Mouse (Mus musculus): ENCODE data around the gene Ppm1f. TPM values are rescaled to one million over a fixed set of nuclear protein-coding genes. Genes with fewer than 3 reads are reported as not detected.
A peak's percentile ranks its signal among the peaks of the same experiment; 100 is the strongest.
"Not testable (repeated sequence)": the region's sequence is repeated elsewhere in the genome, so short reads cannot be mapped to it uniquely, and the experiment has no call there.

Ppm1f gene
- polyA plus RNA-seq, 1 experiment from 2014 or later, result 8.2 TPM

DNA sequence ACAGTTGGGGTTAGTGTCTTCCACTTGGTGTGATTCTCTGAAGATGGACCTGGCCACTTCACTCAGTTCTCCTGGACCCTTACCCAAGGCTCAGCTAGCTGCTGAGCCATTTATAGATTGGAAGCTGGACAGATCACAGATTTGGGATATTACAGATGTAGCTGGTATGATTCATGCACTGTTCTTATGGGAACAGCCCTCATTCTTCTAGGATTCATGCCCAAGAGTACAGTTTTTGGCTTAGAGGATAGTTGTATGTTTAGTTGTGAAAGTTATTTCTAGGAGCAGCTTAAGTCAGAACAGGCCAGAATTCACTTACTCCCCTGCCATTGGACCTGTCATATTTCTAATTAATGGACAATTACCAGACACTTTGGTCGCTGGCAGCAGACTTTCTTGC is 17.2 kb downstream of the Ppm1f start:
- H3K4me3 ChIP-seq (replicated peaks), result no peak overlapping the region
- ATAC-seq (ENCODE audit: low read depth) (no peak), DNase-seq (no peak)
- 0 out of 2 replicates have a peak, but pooled peaks cover 3% of the 10 kb centered on the region for H3K4me1 ChIP-seq (replicated peaks)
- 55% methylated on average over 1 of the region's 1 CpGs for WGBS (ENCODE audit: insufficient replicate concordance)
- peaks cover 61% of the 10 kb centered on the region for H3K36me3 ChIP-seq
- no peak overlapping the region for H3K9ac ChIP-seq
- no peaks in the 10 kb centered on the region for H3K27me3 ChIP-seq
- H3K27ac ChIP-seq, result no peak overlapping the region
- H3K9me3 ChIP-seq (replicated peaks), result no peaks in the 10 kb centered on the region
- no peak overlapping the region for H3K4me2 ChIP-seq

DNA sequence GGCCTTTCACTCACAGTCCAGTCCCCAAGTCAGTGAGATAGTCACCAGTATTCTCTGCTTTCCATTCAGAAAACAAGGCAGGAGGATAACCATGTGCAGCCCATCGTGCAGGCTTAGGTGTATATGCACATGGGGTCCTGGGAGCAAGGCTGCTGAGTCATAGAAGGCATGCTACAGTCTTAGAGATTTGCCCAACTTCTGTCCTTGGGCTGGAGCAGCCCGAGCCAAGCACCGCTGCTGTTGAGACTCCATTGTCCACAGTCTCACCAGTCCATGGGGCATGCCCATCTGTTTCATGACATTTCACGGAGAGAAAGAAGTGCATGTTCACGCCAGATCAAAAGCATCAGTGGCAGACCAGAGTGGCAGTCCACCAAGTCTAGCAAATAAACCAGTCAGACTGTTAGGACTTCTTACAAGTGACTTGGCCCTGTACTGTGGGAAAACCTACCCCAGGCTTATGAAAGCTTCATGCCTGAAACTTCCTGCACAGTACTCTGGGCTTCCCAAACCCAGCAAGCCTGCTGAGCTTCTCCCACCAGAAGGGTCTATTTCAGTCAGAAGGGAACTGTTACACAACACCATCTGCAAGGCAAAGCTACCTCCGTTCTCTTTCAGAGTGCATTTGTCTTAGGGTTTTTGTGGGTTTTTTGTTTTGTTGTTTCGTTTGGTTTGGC is 22.3 kb downstream of the Ppm1f start:
- no peak overlapping the region for H3K27ac ChIP-seq
- no peaks in the 10 kb centered on the region for H3K27me3 ChIP-seq
- H3K9me3 ChIP-seq (replicated peaks), result no peaks in the 10 kb centered on the region
- no peak overlapping the region for H3K4me2 ChIP-seq
- H3K36me3 ChIP-seq, result peaks cover 62% of the 10 kb centered on the region
- ATAC-seq (ENCODE audit: low read depth) (no peak), DNase-seq (no peak)
- WGBS (ENCODE audit: insufficient replicate concordance), result 82% methylated on average over 7 of the region's 7 CpGs
- no peaks in the 10 kb centered on the region for H3K4me1 ChIP-seq (replicated peaks)
- H3K9ac ChIP-seq, result no peak overlapping the region
- no peak overlapping the region for H3K4me3 ChIP-seq (replicated peaks)

DNA sequence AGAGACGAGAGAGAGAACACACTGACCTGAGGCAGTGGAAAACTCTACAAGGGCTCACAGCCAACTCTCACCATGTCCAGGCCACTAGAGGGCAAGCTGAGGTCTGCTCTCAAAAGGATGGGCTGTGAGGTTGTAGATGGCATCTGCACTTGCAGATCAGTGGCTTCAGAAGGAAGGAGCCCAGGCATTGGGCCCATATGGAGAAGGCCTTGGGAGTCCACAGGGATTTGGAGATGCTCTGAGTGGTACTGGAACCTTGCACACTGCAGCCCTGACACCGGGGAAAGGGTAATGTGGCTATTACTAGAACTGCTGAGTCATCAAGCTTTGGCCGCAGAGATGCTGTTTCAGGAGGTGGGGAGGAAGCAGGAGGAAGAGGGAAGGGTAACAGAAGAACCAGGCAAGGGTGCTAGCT is 24.8 kb downstream of the Ppm1f start:
- WGBS (ENCODE audit: insufficient replicate concordance), result 45% methylated on average over 3 of the region's 3 CpGs
- Histone ChIP-seq H3K4me3 (replicated peaks) (no peak overlapping the region), H3K9me3 (replicated peaks) (no peaks in the 10 kb centered on the region), H3K9ac (no peak overlapping the region), H3K27me3 (no peaks in the 10 kb centered on the region), H3K36me3 (peaks cover 51% of the 10 kb centered on the region), H3K4me2 (no peak overlapping the region), H3K27ac (no peak overlapping the region), H3K4me1 (replicated peaks) (no peaks in the 10 kb centered on the region)
- DNase-seq, result no peak
- ATAC-seq (ENCODE audit: low read depth), result peak; percentile 46; the same call in 1 of the 2 replicates

DNA sequence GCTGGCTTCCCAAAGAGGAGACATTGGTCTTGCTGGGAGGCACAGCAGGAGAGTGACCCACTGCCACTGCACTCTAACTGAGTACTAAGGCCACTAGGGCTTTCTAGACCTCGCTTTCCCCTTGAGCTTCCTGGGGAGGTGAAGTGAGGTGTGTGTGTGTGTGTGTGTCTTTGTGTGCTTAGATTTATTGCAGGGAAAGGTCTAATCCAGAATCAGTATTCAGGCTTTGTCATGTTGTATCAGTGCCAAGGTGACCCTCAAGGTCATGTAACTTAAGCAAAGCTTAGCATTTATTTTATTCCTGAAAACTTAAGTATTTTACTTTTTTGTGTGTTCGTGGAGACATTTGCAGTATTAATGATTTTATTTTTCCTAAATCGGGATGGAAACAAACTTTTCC is 28.2 kb downstream of the Ppm1f start:
- Histone ChIP-seq H3K4me3 (replicated peaks) (no peak overlapping the region), H3K4me1 (replicated peaks) (no peaks in the 10 kb centered on the region), H3K27me3 (no peaks in the 10 kb centered on the region), H3K36me3 (peaks cover 24% of the 10 kb centered on the region), H3K4me2 (no peak overlapping the region), H3K9me3 (replicated peaks) (no peaks in the 10 kb centered on the region), H3K9ac (no peak overlapping the region), H3K27ac (no peak overlapping the region)
- ATAC-seq (ENCODE audit: low read depth) (no peak), DNase-seq (no peak)
- WGBS (ENCODE audit: insufficient replicate concordance), result 73% methylated on average over 3 of the region's 3 CpGs

DNA sequence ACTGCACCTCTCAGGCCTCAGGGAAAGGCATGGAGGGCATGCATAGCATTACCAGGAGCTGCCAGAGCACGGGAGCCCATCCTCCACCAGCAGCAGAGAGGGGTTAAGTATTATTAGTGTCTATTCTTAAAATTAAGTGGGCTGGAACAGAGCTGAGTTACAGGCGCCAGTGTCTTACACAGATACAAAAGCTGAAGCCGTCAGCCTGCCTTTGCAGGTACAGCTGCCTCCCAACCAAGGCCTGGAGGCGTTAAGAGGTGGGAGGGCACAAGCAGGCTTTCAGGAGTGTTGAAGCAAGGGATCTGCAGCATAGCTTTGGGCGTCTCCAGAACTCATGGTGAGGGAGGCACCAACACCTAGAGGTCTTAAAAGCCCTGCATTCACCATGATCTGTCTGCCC is 30.3 kb downstream of the Ppm1f start:
- Histone ChIP-seq H3K36me3 (peaks cover 16% of the 10 kb centered on the region), H3K27ac (no peak overlapping the region), H3K4me1 (replicated peaks) (no peaks in the 10 kb centered on the region), H3K27me3 (no peaks in the 10 kb centered on the region), H3K9ac (no peak overlapping the region), H3K4me2 (no peak overlapping the region), H3K9me3 (replicated peaks) (no peaks in the 10 kb centered on the region), H3K4me3 (replicated peaks) (no peak overlapping the region)
- ATAC-seq (ENCODE audit: low read depth) (no peak), DNase-seq (no peak)
- 57% methylated on average over 5 of the region's 5 CpGs for WGBS (ENCODE audit: insufficient replicate concordance)

DNA sequence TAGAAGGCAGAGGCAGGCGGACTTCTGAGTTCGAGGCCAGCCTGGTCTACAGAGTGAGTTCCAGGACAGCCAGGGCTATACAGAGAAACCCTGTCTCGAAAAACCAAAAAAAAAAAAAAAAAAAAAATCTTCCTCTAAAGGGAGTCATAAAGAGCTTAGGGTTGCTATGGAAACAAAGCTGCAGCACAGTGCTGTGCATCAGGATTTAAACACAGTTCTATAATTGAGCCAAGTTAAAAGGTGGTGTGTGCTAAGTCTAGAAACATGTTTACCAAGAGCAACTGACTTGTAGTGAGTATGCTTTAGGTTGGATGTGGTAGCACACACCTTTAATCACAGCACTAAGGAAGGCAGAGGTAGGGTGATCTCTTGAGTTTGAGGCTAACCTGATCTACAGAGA is 32.6 kb downstream of the Ppm1f start:
- H3K9ac ChIP-seq; H3K36me3 ChIP-seq; H3K27ac ChIP-seq; H3K4me3 ChIP-seq (replicated peaks); DNase-seq; ATAC-seq (ENCODE audit: low read depth); H3K9me3 ChIP-seq (replicated peaks); H3K4me1 ChIP-seq (replicated peaks); H3K27me3 ChIP-seq; H3K4me2 ChIP-seq: not testable (repeated sequence)
- 68% methylated on average over 3 of the region's 3 CpGs for WGBS (ENCODE audit: insufficient replicate concordance)

DNA sequence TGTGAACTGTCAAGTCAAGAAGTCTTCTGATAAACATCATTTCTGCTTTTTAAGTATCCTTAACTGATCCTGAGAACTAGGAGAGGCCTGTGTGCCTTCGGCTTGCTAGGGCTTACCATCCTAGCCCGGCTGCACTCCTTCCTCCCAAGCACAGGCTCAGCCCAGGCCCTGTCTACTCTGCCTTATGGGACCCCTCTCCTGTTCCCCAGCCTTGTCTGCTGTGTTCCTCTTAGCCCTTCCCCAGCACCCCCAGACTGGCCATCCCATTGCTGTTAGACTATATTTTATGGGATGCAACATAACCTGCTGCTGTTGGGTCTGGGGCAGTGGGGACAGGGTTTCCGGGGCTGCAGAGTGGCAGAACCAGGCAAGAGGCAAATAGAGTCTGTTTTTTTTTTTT is 34.1 kb downstream of the Ppm1f start:
- 76% methylated on average over 3 of the region's 3 CpGs for WGBS (ENCODE audit: insufficient replicate concordance)
- H3K9ac ChIP-seq, result no peak overlapping the region
- H3K4me1 ChIP-seq (replicated peaks), result no peaks in the 10 kb centered on the region
- ATAC-seq (ENCODE audit: low read depth), result no peak
- no peaks in the 10 kb centered on the region for H3K36me3 ChIP-seq
- H3K4me2 ChIP-seq, result no peak overlapping the region
- H3K27me3 ChIP-seq, result no peaks in the 10 kb centered on the region
- H3K27ac ChIP-seq, result no peak overlapping the region
- DNase-seq, result no peak
- no peaks in the 10 kb centered on the region for H3K9me3 ChIP-seq (replicated peaks)
- H3K4me3 ChIP-seq (replicated peaks), result no peak overlapping the region

DNA sequence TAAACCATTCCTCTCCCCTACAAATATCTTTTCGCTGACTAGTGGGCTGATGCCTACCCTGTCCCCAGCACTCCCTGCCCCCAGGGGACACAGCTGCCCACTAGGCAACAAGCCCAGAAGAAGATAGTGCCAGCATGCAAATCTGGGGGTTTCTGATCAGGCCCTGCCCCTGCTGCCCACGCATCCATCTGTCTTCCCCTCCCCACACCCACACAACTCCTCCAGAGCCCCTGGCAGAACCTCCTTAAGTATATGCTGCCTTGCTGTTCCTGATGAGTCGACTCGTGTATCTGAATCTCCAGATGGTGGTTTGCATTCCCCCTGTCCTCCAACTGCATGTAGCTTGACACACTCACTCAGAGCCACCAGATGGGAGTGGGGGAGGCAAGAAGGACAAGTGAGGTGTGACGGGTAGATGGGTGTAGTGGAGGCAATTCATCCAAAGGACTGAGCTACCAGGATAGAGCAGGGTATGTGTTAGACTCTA is 34.6 kb downstream of the Ppm1f start:
- 50% methylated on average over 5 of the region's 5 CpGs for WGBS (ENCODE audit: insufficient replicate concordance)
- H3K27ac ChIP-seq, result no peak overlapping the region
- H3K4me1 ChIP-seq (replicated peaks), result no peaks in the 10 kb centered on the region
- H3K4me2 ChIP-seq, result no peak overlapping the region
- DNase-seq, result no peak
- H3K9ac ChIP-seq, result no peak overlapping the region
- H3K27me3 ChIP-seq, result no peaks in the 10 kb centered on the region
- H3K36me3 ChIP-seq, result no peaks in the 10 kb centered on the region
- ATAC-seq (ENCODE audit: low read depth), result no peak
- H3K9me3 ChIP-seq (replicated peaks), result no peaks in the 10 kb centered on the region
- H3K4me3 ChIP-seq (replicated peaks), result no peak overlapping the region

DNA sequence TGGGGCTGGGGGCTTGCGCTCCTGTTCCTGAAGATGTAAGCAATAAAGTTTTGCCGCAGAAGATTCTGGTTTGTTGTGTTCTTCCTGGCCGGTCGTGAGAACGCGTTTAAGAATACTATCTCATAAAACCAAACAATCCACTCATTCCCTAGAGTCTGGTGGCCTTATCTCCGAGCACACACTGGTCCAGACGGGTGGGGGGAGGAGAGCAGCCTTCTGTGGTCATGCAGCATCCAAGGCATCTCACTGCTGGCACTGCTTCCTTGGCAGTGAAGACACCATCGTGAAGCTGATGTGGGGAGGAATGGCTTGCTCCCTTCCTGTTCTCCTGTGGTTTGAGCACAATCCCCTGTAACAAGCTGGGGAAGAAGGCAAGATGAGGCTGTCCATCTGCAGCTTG is 43.3 kb downstream of the Ppm1f start:
- ATAC-seq (ENCODE audit: low read depth), result peak; percentile 45; the same call in 1 of the 2 replicates

DNA sequence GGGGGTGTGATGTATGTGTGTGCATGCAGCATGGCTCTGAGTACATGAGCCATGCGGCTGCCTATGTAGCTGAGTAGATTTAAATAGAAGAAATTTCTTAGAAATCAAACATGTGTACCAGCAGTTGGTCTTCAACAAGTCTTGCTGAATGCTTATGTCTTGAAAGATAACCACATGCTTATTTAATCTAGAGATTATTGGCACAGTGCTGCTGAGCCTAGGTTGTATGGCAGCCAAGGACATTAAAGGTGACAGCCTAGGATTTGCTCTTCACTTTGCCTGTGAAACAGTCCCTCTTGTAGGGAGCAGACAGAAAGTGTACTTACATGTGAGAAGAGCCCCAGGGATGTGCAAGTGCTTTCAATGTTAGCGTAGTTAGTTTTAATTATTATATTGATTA is 44.8 kb downstream of the Ppm1f start:
- Histone ChIP-seq H3K9me3 (replicated peaks) (no peaks in the 10 kb centered on the region), H3K36me3 (no peaks in the 10 kb centered on the region), H3K27me3 (no peaks in the 10 kb centered on the region), H3K4me2 (no peak overlapping the region), H3K4me1 (replicated peaks) (peaks cover 2% of the 10 kb centered on the region; the same call in 1 of the 2 replicates), H3K4me3 (replicated peaks) (no peak overlapping the region), H3K9ac (no peak overlapping the region), H3K27ac (no peak overlapping the region)
- 69% methylated on average over 2 of the region's 2 CpGs for WGBS (ENCODE audit: insufficient replicate concordance)
- DNase-seq (no peak), ATAC-seq (ENCODE audit: low read depth) (no peak; the same call in 1 of the 2 replicates)

More for the DNA sequence above, 43.3 kb downstream of the Ppm1f start:
- H3K9me3 ChIP-seq (replicated peaks), result no peaks in the 10 kb centered on the region
- peaks cover 2% of the 10 kb centered on the region; the same call in 1 of the 2 replicates for H3K4me1 ChIP-seq (replicated peaks)
- H3K27me3 ChIP-seq, result no peaks in the 10 kb centered on the region
- H3K9ac ChIP-seq, result no peak overlapping the region
- H3K4me2 ChIP-seq, result no peak overlapping the region
- no peaks in the 10 kb centered on the region for H3K36me3 ChIP-seq
- WGBS (ENCODE audit: insufficient replicate concordance), result 62% methylated on average over 9 of the region's 9 CpGs
- DNase-seq, result no peak
- no peak overlapping the region for H3K4me3 ChIP-seq (replicated peaks)
- no peak overlapping the region for H3K27ac ChIP-seq

DNA sequence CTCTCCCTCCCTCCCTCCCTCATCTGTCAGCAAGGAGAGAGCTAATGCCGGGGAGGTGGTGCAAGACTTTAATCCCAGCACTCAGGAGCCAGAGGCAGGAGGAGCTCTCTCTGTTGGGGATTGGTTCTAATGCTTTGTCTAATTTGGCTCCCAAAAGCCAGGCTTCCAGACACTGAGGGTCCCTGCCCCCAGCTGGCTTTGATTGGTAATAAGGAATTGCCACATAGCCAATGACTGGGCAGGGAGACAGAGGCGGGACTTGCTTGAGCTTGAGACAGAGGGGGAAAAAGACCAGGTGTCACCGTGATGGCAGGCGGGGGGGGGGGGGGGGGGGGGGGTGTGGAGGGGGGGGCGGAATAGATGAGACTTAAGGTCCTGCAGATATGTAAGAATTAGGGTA is 62.3 kb downstream of the Ppm1f start:
- Histone ChIP-seq H3K36me3 (no peaks in the 10 kb centered on the region), H3K4me2 (no peak overlapping the region), H3K9me3 (replicated peaks) (no peaks in the 10 kb centered on the region), H3K9ac (no peak overlapping the region), H3K27ac (no peak overlapping the region), H3K27me3 (no peaks in the 10 kb centered on the region), H3K4me1 (replicated peaks) (no peaks in the 10 kb centered on the region), H3K4me3 (replicated peaks) (no peak overlapping the region)
- DNase-seq (no peak), ATAC-seq (ENCODE audit: low read depth) (no peak)
- 21% methylated on average over 4 of the region's 5 CpGs for WGBS (ENCODE audit: insufficient replicate concordance)

DNA sequence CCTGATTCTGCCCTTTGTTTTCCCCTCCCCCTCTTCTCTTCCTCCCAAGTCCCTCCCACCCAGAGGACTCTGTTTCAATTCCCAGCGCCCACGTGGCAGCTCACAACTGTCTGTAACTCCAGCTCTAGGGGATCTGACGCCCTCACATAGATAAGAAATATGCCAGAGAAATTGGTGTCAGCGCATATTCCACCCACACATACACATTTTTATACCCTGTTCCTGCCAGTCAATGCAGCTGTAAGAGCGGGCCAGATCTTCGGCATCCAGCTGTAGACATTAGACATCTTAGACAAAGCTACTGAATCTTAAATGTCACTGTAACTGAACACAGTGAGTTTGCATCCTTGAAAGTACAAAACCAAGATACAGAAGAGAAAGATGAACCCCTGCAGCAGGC is 63.6 kb downstream of the Ppm1f start:
- Histone ChIP-seq H3K27ac (no peak overlapping the region), H3K9me3 (replicated peaks) (no peaks in the 10 kb centered on the region), H3K36me3 (no peaks in the 10 kb centered on the region), H3K9ac (no peak overlapping the region), H3K4me1 (replicated peaks) (peaks cover 5% of the 10 kb centered on the region; the same call in 1 of the 2 replicates), H3K4me2 (no peak overlapping the region), H3K4me3 (replicated peaks) (no peak overlapping the region), H3K27me3 (no peaks in the 10 kb centered on the region)
- ATAC-seq (ENCODE audit: low read depth), result no peak
- DNase-seq, result no peak
- WGBS (ENCODE audit: insufficient replicate concordance), result 71% methylated on average over 6 of the region's 6 CpGs

Measured in liver, embryonic 13.5 days (tissue).